Mouse (Mus musculus) kidney, embryonic 15.5 days (tissue): Measurements from ENCODE around the gene Ap2a2. TPM values are rescaled to one million over a fixed set of nuclear protein-coding genes. Genes with fewer than 3 reads are reported as not detected.
A peak's percentile ranks its signal among the peaks of the same experiment; 100 is the strongest.
"Not testable (repeated sequence)": the region's sequence is repeated elsewhere in the genome, so short reads cannot be mapped to it uniquely, and the experiment has no call there.

Experiments used
- ATAC-seq: fragments of 200-750 bp; cut with Nextera tagmentation; replicated peaks from 2 replicates; pipeline ENCODE4 v1.8.0; 2017; ENCODE audit warnings: moderate TSS enrichment; ENCODE audit not compliant: low FRiP score
- H3K27ac ChIP-seq: fragments of 300-500 bp; sonication (generic); 2 replicates; pipeline ENCODE4 v1.5.1; 2015; ENCODE audit warnings: mild to moderate bottlenecking, inconsistent platforms
- H3K27me3 ChIP-seq: fragments of 300-500 bp; sonication (generic); 2 replicates; pipeline ENCODE4 v1.6.1; 2015; ENCODE audit warnings: inconsistent platforms
- H3K36me3 ChIP-seq: fragments of 300-500 bp; sonication (generic); 2 replicates; pipeline ENCODE4 v1.6.1; 2015; ENCODE audit warnings: inconsistent platforms
- H3K4me1 ChIP-seq: fragments of 300-500 bp; sonication (generic); 2 replicates; pipeline ENCODE4 v1.6.1; 2015; ENCODE audit warnings: inconsistent platforms
- H3K4me2 ChIP-seq: fragments of 300-500 bp; sonication (generic); 2 replicates; pipeline ENCODE4 v1.6.1; 2015; ENCODE audit warnings: moderate library complexity, mild to moderate bottlenecking, inconsistent platforms
- H3K4me3 ChIP-seq: fragments of 300-500 bp; sonication (generic); replicated peaks from 2 replicates; pipeline ENCODE4 v1.5.1; 2015; ENCODE audit warnings: mild to moderate bottlenecking, inconsistent platforms
- H3K9ac ChIP-seq: fragments of 300-500 bp; sonication (generic); 2 replicates; pipeline ENCODE4 v1.6.1; 2015; ENCODE audit warnings: mild to moderate bottlenecking, inconsistent platforms
- H3K9me3 ChIP-seq: fragments of 300-500 bp; sonication (generic); replicated peaks from 2 replicates; pipeline ENCODE4 v1.6.1; 2016; ENCODE audit warnings: inconsistent platforms
- WGBS: fragments of 180-500 bp; shearing (Covaris S2); methylation state at CpG from one replicate; pipeline ENCODE4 v1.1.7; 2015; ENCODE audit warnings: mixed read lengths; 5-methylcytosine and 5-hydroxymethylcytosine counted together
- polyA plus RNA-seq: library from polyadenylated mRNA; unstranded; fragments of >200 nt; fragmentation: Nextera tagmentation; extraction: Ambion mirVana; gene quantifications from 2 replicates; pipeline ENCODE4 v1.2.1, GENCODE M21; 2015

Gene Ap2a2
- polyA plus RNA-seq, 1 experiment from 2014 or later: 87.8 TPM

- not testable (repeated sequence) for H3K9ac ChIP-seq, H3K27ac ChIP-seq, H3K36me3 ChIP-seq, H3K9me3 ChIP-seq, H3K4me1 ChIP-seq, H3K4me3 ChIP-seq, H3K27me3 ChIP-seq, H3K4me2 ChIP-seq
- 85% methylated on average over 5 of the region's 5 CpGs for WGBS
- peak; percentile 43 for ATAC-seq
These were observed 77.4 kb downstream of the Ap2a2 start for GRCm38 (mm10) chr7:141639335-141639890.

- Histone ChIP-seq H3K27me3 (no peaks in the 10 kb centered on the region), H3K4me2 (no peak overlapping the region), H3K9ac (no peak overlapping the region), H3K4me1 (peaks cover 5% of the 10 kb centered on the region), H3K4me3 (no peak overlapping the region), H3K27ac (no peak overlapping the region), H3K36me3 (no peaks in the 10 kb centered on the region), H3K9me3 (no peaks in the 10 kb centered on the region)
- 57% methylated on average over 1 of the region's 1 CpGs for WGBS
- ATAC-seq: peak; percentile 16; the same call in 1 of the 2 replicates
These were observed 80.4 kb downstream of the Ap2a2 start for GRCm38 (mm10) chr7:141642375-141642774.

- Histone ChIP-seq H3K4me2 (no peak overlapping the region), H3K4me3 (no peak overlapping the region), H3K27me3 (no peaks in the 10 kb centered on the region), H3K4me1 (peaks cover 6% of the 10 kb centered on the region), H3K36me3 (no peaks in the 10 kb centered on the region), H3K27ac (no peak overlapping the region), H3K9ac (no peak overlapping the region), H3K9me3 (no peaks in the 10 kb centered on the region)
- no peak for ATAC-seq
- WGBS: 45% methylated on average over 3 of the region's 3 CpGs
These were observed 81.2 kb downstream of the Ap2a2 start for GRCm38 (mm10) chr7:141643160-141643559.

DNA sequence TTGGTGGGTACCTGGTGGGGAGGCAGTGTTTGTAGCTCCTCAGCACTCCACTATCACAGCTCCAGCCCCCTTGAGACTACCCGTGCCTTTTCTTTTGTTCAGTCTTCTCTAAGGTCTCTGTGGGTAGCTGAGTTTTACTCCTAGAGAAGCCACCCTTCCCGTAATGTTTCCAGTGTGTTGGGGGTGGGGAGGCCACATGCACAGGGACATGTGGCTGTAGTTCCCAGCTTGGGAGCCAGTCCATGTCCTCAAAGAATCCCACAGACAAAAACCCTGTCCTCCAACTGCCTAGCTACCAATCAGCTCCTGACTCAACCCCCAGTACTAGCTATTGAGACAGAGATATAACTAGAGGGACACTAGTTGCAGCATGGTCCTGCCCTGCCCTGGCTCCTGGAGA is 85.1 kb downstream of the Ap2a2 start:
- WGBS: 72% methylated on average over 2 of the region's 2 CpGs

GRCm38 (mm10) chr7:141647815-141648214 is 85.8 kb downstream of the Ap2a2 start:
- Histone ChIP-seq H3K4me2 (no peak overlapping the region), H3K9ac (no peak overlapping the region), H3K27me3 (no peaks in the 10 kb centered on the region), H3K9me3 (no peaks in the 10 kb centered on the region), H3K36me3 (no peaks in the 10 kb centered on the region), H3K4me3 (no peak overlapping the region), H3K4me1 (0 out of 2 replicates have a peak, but pooled peaks cover 2% of the 10 kb centered on the region), H3K27ac (no peak overlapping the region)
- ATAC-seq: peak; percentile 55
- whole genome bisulfite sequencing: 50% methylated on average over 11 of the region's 11 CpGs

More for the DNA sequence above, 85.1 kb downstream of the Ap2a2 start:
- Histone ChIP-seq H3K9ac (no peak overlapping the region), H3K27me3 (no peaks in the 10 kb centered on the region), H3K9me3 (no peaks in the 10 kb centered on the region), H3K4me3 (no peak overlapping the region), H3K4me1 (peaks cover 7% of the 10 kb centered on the region), H3K27ac (no peak overlapping the region), H3K4me2 (no peak overlapping the region), H3K36me3 (no peaks in the 10 kb centered on the region)
- ATAC-seq: no peak

DNA sequence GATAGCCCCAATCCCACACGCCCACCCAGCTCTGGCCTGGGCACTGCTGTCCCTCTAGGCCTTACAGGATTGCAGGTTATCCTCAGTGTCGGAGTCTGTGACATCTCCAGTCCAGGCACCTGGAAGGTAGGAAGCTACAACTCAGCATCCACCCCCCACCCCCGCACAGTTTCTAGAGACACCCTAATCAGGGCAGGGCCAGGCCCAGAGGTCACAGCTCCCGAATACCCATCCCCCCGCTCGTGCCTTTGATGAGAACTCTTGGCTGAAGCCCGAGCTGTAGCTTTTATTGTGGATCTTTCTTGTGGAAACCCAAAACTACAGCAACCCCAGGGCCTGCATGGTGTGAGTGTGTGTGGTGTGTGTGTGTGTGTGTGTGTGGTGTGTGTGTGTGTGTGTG is 90.2 kb downstream of the Ap2a2 start:
- Histone ChIP-seq H3K27ac (no peak overlapping the region), H3K4me2 (no peak overlapping the region), H3K27me3 (no peaks in the 10 kb centered on the region), H3K36me3 (no peaks in the 10 kb centered on the region), H3K4me1 (peaks cover 2% of the 10 kb centered on the region; the same call in 1 of the 2 replicates), H3K9ac (no peak overlapping the region), H3K9me3 (no peaks in the 10 kb centered on the region), H3K4me3 (no peak overlapping the region)
- WGBS: 35% methylated on average over 7 of the region's 7 CpGs
- no peak for ATAC-seq

- no peak overlapping the region for H3K27ac ChIP-seq
- H3K36me3 ChIP-seq: no peaks in the 10 kb centered on the region
- H3K4me2 ChIP-seq: no peak overlapping the region
- no peak overlapping the region for H3K9ac ChIP-seq
- no peaks in the 10 kb centered on the region for H3K27me3 ChIP-seq
- no peak for ATAC-seq
- 68% methylated on average over 1 of the region's 1 CpGs for WGBS
- no peaks in the 10 kb centered on the region; the same call in 1 of the 2 replicates for H3K4me1 ChIP-seq
- H3K9me3 ChIP-seq: no peaks in the 10 kb centered on the region
- H3K4me3 ChIP-seq: no peak overlapping the region
These were observed 98.4 kb downstream of the Ap2a2 start for GRCm38 (mm10) chr7:141660346-141660745.

DNA sequence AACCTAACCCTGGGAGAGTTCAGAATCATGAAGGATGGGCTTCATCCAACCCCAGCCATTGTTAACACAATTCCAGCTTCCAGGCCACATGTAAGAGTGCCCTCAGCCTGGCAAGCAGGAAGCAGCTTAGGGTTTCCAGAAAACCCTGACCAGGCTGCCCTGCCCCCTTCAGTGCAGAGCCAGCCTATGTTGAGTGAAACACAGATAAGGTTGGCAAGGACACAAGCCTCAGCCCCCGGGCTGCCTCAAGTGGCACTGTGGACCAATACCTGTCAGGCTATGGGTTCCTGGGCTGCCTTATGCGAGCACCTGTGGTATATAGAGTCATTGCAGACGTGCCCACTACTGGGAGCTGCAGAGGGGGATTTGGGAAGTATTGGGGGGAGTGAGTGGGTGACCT is 99.5 kb downstream of the Ap2a2 start:
- WGBS: 86% methylated on average over 3 of the region's 3 CpGs
- H3K9ac ChIP-seq: no peak overlapping the region
- H3K4me2 ChIP-seq: no peak overlapping the region
- ATAC-seq: no peak
- H3K27ac ChIP-seq: no peak overlapping the region
- no peaks in the 10 kb centered on the region; the same call in 1 of the 2 replicates for H3K4me1 ChIP-seq
- H3K36me3 ChIP-seq: no peaks in the 10 kb centered on the region
- H3K4me3 ChIP-seq: no peak overlapping the region
- H3K9me3 ChIP-seq: no peaks in the 10 kb centered on the region
- H3K27me3 ChIP-seq: no peaks in the 10 kb centered on the region

- ATAC-seq: no peak
- Histone ChIP-seq H3K27me3 (no peaks in the 10 kb centered on the region), H3K9ac (no peak overlapping the region), H3K27ac (no peak overlapping the region), H3K4me3 (no peak overlapping the region), H3K4me2 (no peak overlapping the region), H3K4me1 (no peaks in the 10 kb centered on the region), H3K36me3 (no peaks in the 10 kb centered on the region), H3K9me3 (no peaks in the 10 kb centered on the region)
- 59% methylated on average over 5 of the region's 5 CpGs for WGBS
These were observed 100.2 kb downstream of the Ap2a2 start for GRCm38 (mm10) chr7:141662223-141662622.

DNA sequence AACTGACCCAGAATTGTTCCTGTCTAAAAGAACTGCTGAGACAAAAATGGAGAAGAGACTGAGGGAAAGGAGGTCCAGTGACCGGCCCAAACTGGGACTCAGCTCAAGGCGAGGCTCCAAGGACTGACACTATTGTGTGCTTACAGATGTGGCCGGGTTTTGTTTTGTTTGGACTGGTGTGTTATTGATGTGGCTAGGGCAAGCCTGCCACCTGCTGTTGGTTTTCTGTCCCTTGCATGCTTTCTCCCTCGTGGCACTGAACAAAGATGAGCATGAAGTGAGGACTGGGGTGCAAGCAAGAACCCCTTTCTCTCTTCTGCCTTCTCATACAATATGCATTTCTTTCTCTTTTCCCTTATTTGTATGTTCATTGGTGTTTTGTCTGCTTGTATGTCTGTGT is 104.2 kb downstream of the Ap2a2 start:
- H3K4me1 ChIP-seq: no peaks in the 10 kb centered on the region
- no peak overlapping the region for H3K9ac ChIP-seq
- whole genome bisulfite sequencing: 16% methylated on average over 4 of the region's 4 CpGs
- no peaks in the 10 kb centered on the region for H3K36me3 ChIP-seq
- H3K4me2 ChIP-seq: no peak overlapping the region
- H3K27ac ChIP-seq: no peak overlapping the region
- H3K9me3 ChIP-seq: no peaks in the 10 kb centered on the region
- H3K27me3 ChIP-seq: no peaks in the 10 kb centered on the region
- no peak overlapping the region for H3K4me3 ChIP-seq
- ATAC-seq: no peak

GRCm38 (mm10) chr7:141669097-141669496 is 107.1 kb downstream of the Ap2a2 start:
- not testable (repeated sequence) for H3K36me3 ChIP-seq, H3K4me3 ChIP-seq, H3K27me3 ChIP-seq, ATAC-seq, H3K9ac ChIP-seq, H3K27ac ChIP-seq, H3K4me1 ChIP-seq, H3K4me2 ChIP-seq, H3K9me3 ChIP-seq
- 79% methylated on average over 3 of the region's 3 CpGs for WGBS

DNA sequence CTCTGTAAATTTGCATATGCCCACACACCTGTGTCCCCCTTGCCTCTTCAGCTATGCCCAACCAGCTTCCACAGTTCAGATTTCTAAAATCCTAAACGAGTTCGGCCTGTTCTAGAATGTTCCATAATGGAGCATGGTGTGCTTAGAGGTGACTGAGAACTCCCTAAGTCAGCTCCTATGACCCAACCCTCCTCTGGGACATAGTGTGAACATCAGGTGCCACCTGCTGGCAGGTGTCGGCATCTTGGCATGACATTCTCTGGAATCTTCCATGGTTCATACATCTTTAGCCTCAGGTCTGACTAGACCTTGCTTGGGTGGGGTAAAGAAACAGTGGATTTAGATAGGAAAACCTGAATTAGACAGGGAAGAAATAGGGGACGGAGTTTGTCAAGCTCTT is 109.0 kb downstream of the Ap2a2 start:
- 0 out of 2 replicates have a peak, but pooled peaks have one; percentile 27 for ATAC-seq
- WGBS: 81% methylated on average over 4 of the region's 4 CpGs
- Histone ChIP-seq H3K27me3 (no peaks in the 10 kb centered on the region), H3K9ac (no peak overlapping the region), H3K4me1 (no peaks in the 10 kb centered on the region), H3K4me2 (no peak overlapping the region), H3K27ac (no peak overlapping the region), H3K4me3 (no peak overlapping the region), H3K36me3 (no peaks in the 10 kb centered on the region), H3K9me3 (no peaks in the 10 kb centered on the region)

DNA sequence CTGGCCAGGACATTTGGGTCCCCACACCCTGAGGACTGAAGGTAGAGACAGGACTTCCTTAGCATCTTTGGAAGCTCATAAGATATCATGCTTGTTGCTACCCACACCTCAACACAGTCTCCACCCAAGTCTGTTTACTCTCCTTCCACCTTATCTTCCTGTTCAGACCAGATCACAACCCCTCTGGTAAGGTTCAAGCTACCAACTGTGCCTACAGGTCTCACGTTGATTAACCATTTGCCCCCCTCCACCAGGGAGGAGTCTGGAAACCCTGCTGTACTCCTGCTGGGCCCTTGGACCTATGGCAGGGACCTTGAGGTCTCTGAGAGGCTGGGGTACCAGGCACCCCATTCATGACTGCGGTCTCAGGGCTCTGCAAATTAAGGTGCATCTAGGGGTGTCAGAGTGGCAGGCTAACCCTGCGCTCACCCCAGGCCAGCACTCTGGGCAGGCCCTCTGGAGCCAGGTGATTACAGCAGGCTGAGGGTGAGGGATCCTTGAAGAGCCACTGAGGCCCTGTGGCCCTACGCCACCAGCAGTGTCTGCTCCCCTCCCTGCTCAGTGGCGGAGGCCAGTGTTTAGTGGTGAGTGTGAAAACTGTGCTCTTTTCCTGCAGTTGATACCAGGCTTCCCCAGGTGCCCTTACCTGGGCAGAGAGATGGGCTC is 109.8 kb downstream of the Ap2a2 start:
- Histone ChIP-seq H3K27ac (no peak overlapping the region), H3K9ac (no peak overlapping the region), H3K4me3 (no peak overlapping the region), H3K27me3 (no peaks in the 10 kb centered on the region), H3K9me3 (no peaks in the 10 kb centered on the region), H3K36me3 (no peaks in the 10 kb centered on the region), H3K4me1 (no peaks in the 10 kb centered on the region), H3K4me2 (no peak overlapping the region)
- WGBS: 84% methylated on average over 5 of the region's 5 CpGs
- peak; percentile 35 for ATAC-seq
